Mouse (Mus musculus): ENCODE measurements around the gene Pld1.

The Pld1 gene

GRCm38 (mm10) chr3:28047599-28047998, 109.1 kb downstream of the Pld1 start:
- DNase-seq (ENCODE audit: low read depth, low spot score), result no peak

GRCm38 (mm10) chr3:28049526-28049925, 111.0 kb downstream of the Pld1 start:
- DNase-seq (ENCODE audit: low read depth, low spot score), result no peak

- DNase-seq (ENCODE audit: low read depth, low spot score), result no peak
Measured at GRCm38 (mm10) chr3:28053076-28053475, 114.6 kb downstream of the Pld1 start.

- DNase-seq (ENCODE audit: low read depth, low spot score), result no peak
Measured at GRCm38 (mm10) chr3:28060713-28061112, 122.2 kb downstream of the Pld1 start.

- no peak for DNase-seq (ENCODE audit: low read depth, low spot score)
Measured at GRCm38 (mm10) chr3:28061155-28061554, 122.7 kb downstream of the Pld1 start.

GRCm38 (mm10) chr3:28079211-28079610, 140.7 kb downstream of the Pld1 start:
- no peak for DNase-seq (ENCODE audit: low read depth, low spot score)

GRCm38 (mm10) chr3:28080116-28080515, 141.6 kb downstream of the Pld1 start:
- no peak for DNase-seq (ENCODE audit: low read depth, low spot score)

GRCm38 (mm10) chr3:28081012-28081411, 142.5 kb downstream of the Pld1 start:
- no peak for DNase-seq (ENCODE audit: low read depth, low spot score)

GRCm38 (mm10) chr3:28083218-28083617, 144.7 kb downstream of the Pld1 start:
- DNase-seq (ENCODE audit: low read depth, low spot score), result no peak

GRCm38 (mm10) chr3:28084281-28084680, 145.8 kb downstream of the Pld1 start:
- DNase-seq (ENCODE audit: low read depth, low spot score), result no peak

- no peak for DNase-seq (ENCODE audit: low read depth, low spot score)
Measured at GRCm38 (mm10) chr3:28091296-28091695, 152.8 kb downstream of the Pld1 start.

GRCm38 (mm10) chr3:28091741-28092140, 153.2 kb downstream of the Pld1 start:
- DNase-seq (ENCODE audit: low read depth, low spot score), result no peak

- no peak for DNase-seq (ENCODE audit: low read depth, low spot score)
Measured at GRCm38 (mm10) chr3:28093684-28094302, 155.3 kb downstream of the Pld1 start.

GRCm38 (mm10) chr3:28095451-28095850, 157.0 kb downstream of the Pld1 start:
- DNase-seq (ENCODE audit: low read depth, low spot score), result no peak

- no peak for DNase-seq (ENCODE audit: low read depth, low spot score)
Measured at GRCm38 (mm10) chr3:28099175-28099574, 160.7 kb downstream of the Pld1 start.

GRCm38 (mm10) chr3:28104992-28105391, 166.5 kb downstream of the Pld1 start:
- no peak for DNase-seq (ENCODE audit: low read depth, low spot score)

GRCm38 (mm10) chr3:28107446-28108004, 169.0 kb downstream of the Pld1 start:
- no peak for DNase-seq (ENCODE audit: low read depth, low spot score)

GRCm38 (mm10) chr3:28111516-28111915, 173.0 kb downstream of the Pld1 start:
- no peak for DNase-seq (ENCODE audit: low read depth, low spot score)

GRCm38 (mm10) chr3:28113881-28114280, 175.4 kb downstream of the Pld1 start:
- DNase-seq (ENCODE audit: low read depth, low spot score), result no peak

- no peak for DNase-seq (ENCODE audit: low read depth, low spot score)
Measured at GRCm38 (mm10) chr3:28141716-28142115, 203.2 kb downstream of the Pld1 start.

- no peak for DNase-seq (ENCODE audit: low read depth, low spot score)
Measured at GRCm38 (mm10) chr3:28142121-28142520, 203.6 kb downstream of the Pld1 start.

GRCm38 (mm10) chr3:28144676-28145075, 206.2 kb downstream of the Pld1 start:
- no peak for DNase-seq (ENCODE audit: low read depth, low spot score)

- DNase-seq (ENCODE audit: low read depth, low spot score), result no peak
Measured at GRCm38 (mm10) chr3:28145461-28145860, 207.0 kb downstream of the Pld1 start.

Data from CD4-positive helper T cell, adult 2 months (primary cell).